Mouse (Mus musculus) heart, adult 2 months (tissue): ENCODE measurements at regions not wholly inside any gene's neighbourhood (a gene's known extent, or its start where the extent isn't known, plus 50 kb on each side); places are given as distances from the start of the nearest gene placed in this dataset.

Experiments used
- CTCF ChIP-seq: fragments of 200-600 bp; IDR thresholded peaks from 2 replicates; pipeline ENCODE4 v1.8.1; 2022; ENCODE audit warnings: antibody characterized with exemption, mild to moderate bottlenecking, moderate library complexity
- EP300 ChIP-seq: fragments of 200-500 bp; IDR thresholded peaks from 2 replicates; pipeline ENCODE4 v1.6.1; 2011; ENCODE audit warnings: low read depth, low read length, control low read depth; ENCODE audit not compliant: insufficient read depth
- POLR2A ChIP-seq: fragments of 200-500 bp; IDR thresholded peaks from 2 replicates; pipeline ENCODE4 v1.6.1; 2011; ENCODE audit warnings: mild to moderate bottlenecking, low read depth, low read length, control low read depth; ENCODE audit not compliant: insufficient read depth

GRCm38 (mm10) chr2:17214881-17215280 lies 516.4 kb downstream of the Nebl start:
- TF ChIP-seq CTCF (no peak), POLR2A (no peak), EP300 (no peak)
